Mouse (Mus musculus): Measurements from ENCODE around the gene Pla2g6. TPM values are rescaled to one million over a fixed set of nuclear protein-coding genes. Genes with fewer than 3 reads are reported as not detected.

The Pla2g6 gene
- total and polyA plus RNA-seq, 2 experiments from 2014 or later = 15.2 to 28.8 TPM

- Histone ChIP-seq H3K4me2 (ENCODE audit: low read depth, low read length) (no peak overlapping the region), H3K36me3 (ENCODE audit: insufficient read depth, low read length) (no peaks in the 10 kb centered on the region), H3K4me3 (ENCODE audit: low read length) (no peak overlapping the region), H3K27ac (no peak overlapping the region), H3K27me3 (ENCODE audit: insufficient read depth, low read length) (no peaks in the 10 kb centered on the region), H3K9ac (replicated peaks; ENCODE audit: low read length) (no peak overlapping the region), H3K9me3 (ENCODE audit: low read length) (no peaks in the 10 kb centered on the region), H3K4me1 (ENCODE audit: insufficient read depth, low read length) (0 out of 2 replicates have a peak, but pooled peaks cover 3% of the 10 kb centered on the region)
- ATAC-seq (no peak), DNase-seq (ENCODE audit: low spot score) (no peak)
- no peak for TF ChIP-seq CTCF (IDR thresholded peaks at IDR 0.05; ENCODE audit: low read depth)
- 74% methylated on average over 4 of the region's 4 CpGs for WGBS
Observed at GRCm38 (mm10) chr15:79344627-79345026, 16.4 kb upstream of the Pla2g6 start.

- DNase-seq (ENCODE audit: low spot score) (no peak), ATAC-seq (no peak)
- no peak for TF ChIP-seq CTCF (IDR thresholded peaks at IDR 0.05; ENCODE audit: low read depth)
- Histone ChIP-seq H3K9ac (replicated peaks; ENCODE audit: low read length) (no peak overlapping the region), H3K27me3 (ENCODE audit: insufficient read depth, low read length) (no peaks in the 10 kb centered on the region), H3K4me1 (ENCODE audit: insufficient read depth, low read length) (no peaks in the 10 kb centered on the region), H3K4me3 (ENCODE audit: low read length) (no peak overlapping the region), H3K27ac (no peak overlapping the region), H3K4me2 (ENCODE audit: low read depth, low read length) (no peak overlapping the region), H3K36me3 (ENCODE audit: insufficient read depth, low read length) (no peaks in the 10 kb centered on the region), H3K9me3 (ENCODE audit: low read length) (no peaks in the 10 kb centered on the region)
- WGBS = 78% methylated on average over 6 of the region's 6 CpGs
Observed at GRCm38 (mm10) chr15:79342641-79343337, 14.6 kb upstream of the Pla2g6 start.

- H3K4me1 ChIP-seq (ENCODE audit: insufficient read depth, low read length) = no peaks in the 10 kb centered on the region
- TF ChIP-seq CTCF (IDR thresholded peaks at IDR 0.05; ENCODE audit: low read depth) = no peak
- no peaks in the 10 kb centered on the region for H3K36me3 ChIP-seq (ENCODE audit: insufficient read depth, low read length)
- no peaks in the 10 kb centered on the region for H3K27me3 ChIP-seq (ENCODE audit: insufficient read depth, low read length)
- 73% methylated on average over 5 of the region's 5 CpGs for WGBS
- H3K4me2 ChIP-seq (ENCODE audit: low read depth, low read length) = no peak overlapping the region
- no peak overlapping the region for H3K27ac ChIP-seq
- H3K9ac ChIP-seq (replicated peaks; ENCODE audit: low read length) = no peak overlapping the region
- H3K4me3 ChIP-seq (ENCODE audit: low read length) = no peak overlapping the region
- H3K9me3 ChIP-seq (ENCODE audit: low read length) = no peaks in the 10 kb centered on the region
- no peak for ATAC-seq
- no peak for DNase-seq (ENCODE audit: low spot score)
Observed at GRCm38 (mm10) chr15:79338978-79339377, 10.8 kb upstream of the Pla2g6 start.

GRCm38 (mm10) chr15:79335061-79335655 is 7.0 kb upstream of the Pla2g6 start:
- no peaks in the 10 kb centered on the region for H3K27me3 ChIP-seq (ENCODE audit: insufficient read depth, low read length)
- no peak for ATAC-seq
- H3K9me3 ChIP-seq (ENCODE audit: low read length) = no peaks in the 10 kb centered on the region
- H3K4me1 ChIP-seq (ENCODE audit: insufficient read depth, low read length) = no peaks in the 10 kb centered on the region
- H3K27ac ChIP-seq = no peak overlapping the region
- no peak for TF ChIP-seq CTCF (IDR thresholded peaks at IDR 0.05; ENCODE audit: low read depth)
- H3K36me3 ChIP-seq (ENCODE audit: insufficient read depth, low read length) = no peaks in the 10 kb centered on the region
- H3K9ac ChIP-seq (replicated peaks; ENCODE audit: low read length) = no peak overlapping the region
- H3K4me3 ChIP-seq (ENCODE audit: low read length) = no peak overlapping the region
- DNase-seq (ENCODE audit: low spot score) = no peak
- no peak overlapping the region for H3K4me2 ChIP-seq (ENCODE audit: low read depth, low read length)
- WGBS = 56% methylated on average over 7 of the region's 7 CpGs

GRCm38 (mm10) chr15:79333409-79333808 is 5.2 kb upstream of the Pla2g6 start:
- Histone ChIP-seq H3K9ac (replicated peaks; ENCODE audit: low read length) (no peak overlapping the region), H3K4me3 (ENCODE audit: low read length) (no peak overlapping the region), H3K4me2 (ENCODE audit: low read depth, low read length) (no peak overlapping the region), H3K4me1 (ENCODE audit: insufficient read depth, low read length) (no peaks in the 10 kb centered on the region), H3K9me3 (ENCODE audit: low read length) (no peaks in the 10 kb centered on the region), H3K27ac (no peak overlapping the region), H3K36me3 (ENCODE audit: insufficient read depth, low read length) (no peaks in the 10 kb centered on the region), H3K27me3 (ENCODE audit: insufficient read depth, low read length) (no peaks in the 10 kb centered on the region)
- TF ChIP-seq CTCF (IDR thresholded peaks at IDR 0.05; ENCODE audit: low read depth) = no peak
- 83% methylated on average over 4 of the region's 4 CpGs for WGBS
- ATAC-seq = no peak
- no peak for DNase-seq (ENCODE audit: low spot score)

GRCm38 (mm10) chr15:79330521-79330920 is 2.3 kb upstream of the Pla2g6 start:
- no peak overlapping the region for H3K9ac ChIP-seq (replicated peaks; ENCODE audit: low read length)
- H3K9me3 ChIP-seq (ENCODE audit: low read length) = no peaks in the 10 kb centered on the region
- 79% methylated on average over 4 of the region's 4 CpGs for WGBS
- H3K27me3 ChIP-seq (ENCODE audit: insufficient read depth, low read length) = no peaks in the 10 kb centered on the region
- peaks cover 12% of the 10 kb centered on the region for H3K4me1 ChIP-seq (ENCODE audit: insufficient read depth, low read length)
- H3K27ac ChIP-seq = no peak overlapping the region
- H3K4me3 ChIP-seq (ENCODE audit: low read length) = no peak overlapping the region
- H3K36me3 ChIP-seq (ENCODE audit: insufficient read depth, low read length) = no peaks in the 10 kb centered on the region
- TF ChIP-seq CTCF (IDR thresholded peaks at IDR 0.05; ENCODE audit: low read depth) = no peak
- no peak for ATAC-seq
- no peak for DNase-seq (ENCODE audit: low spot score)
- H3K4me2 ChIP-seq (ENCODE audit: low read depth, low read length) = no peak overlapping the region

GRCm38 (mm10) chr15:79329979-79330363 is 1.8 kb upstream of the Pla2g6 start:
- no peak overlapping the region for H3K27ac ChIP-seq
- DNase-seq (ENCODE audit: low spot score) = no peak
- H3K4me2 ChIP-seq (ENCODE audit: low read depth, low read length) = no peak overlapping the region
- ATAC-seq = no peak
- no peak overlapping the region for H3K4me3 ChIP-seq (ENCODE audit: low read length)
- H3K4me1 ChIP-seq (ENCODE audit: insufficient read depth, low read length) = peaks cover 13% of the 10 kb centered on the region
- no peaks in the 10 kb centered on the region for H3K9me3 ChIP-seq (ENCODE audit: low read length)
- no peaks in the 10 kb centered on the region for H3K27me3 ChIP-seq (ENCODE audit: insufficient read depth, low read length)
- TF ChIP-seq CTCF (IDR thresholded peaks at IDR 0.05; ENCODE audit: low read depth) = no peak
- H3K9ac ChIP-seq (replicated peaks; ENCODE audit: low read length) = no peak overlapping the region
- no peaks in the 10 kb centered on the region for H3K36me3 ChIP-seq (ENCODE audit: insufficient read depth, low read length)
- WGBS = 86% methylated on average over 6 of the region's 6 CpGs

Measured in hindbrain, postnatal 0 days (tissue).